Mouse (Mus musculus): Measurements from ENCODE around the gene Rtn4rl1. TPM values are rescaled to one million over a fixed set of nuclear protein-coding genes. Genes with fewer than 3 reads are reported as not detected.
A peak's percentile ranks its signal among the peaks of the same experiment; 100 is the strongest.

Rtn4rl1 gene
- polyA plus RNA-seq, 1 experiment, result 11.1 TPM

- H3K4me3 ChIP-seq (ENCODE audit: extremely low read depth, insufficient read depth, insufficient read length), result no peak overlapping the region
- H3K27ac ChIP-seq (ENCODE audit: insufficient read depth, low read length), result no peak overlapping the region
- H3K4me1 ChIP-seq (ENCODE audit: control insufficient read depth, insufficient read depth, insufficient read length), result peaks cover 1% of the 10 kb centered on the region; the same call in 1 of the 2 replicates
- TF ChIP-seq CTCF (IDR thresholded peaks at IDR 0.05; ENCODE audit: extremely low read depth, insufficient read depth, insufficient read length, insufficient replicate concordance) (no peak), POLR2A (IDR thresholded peaks at IDR 0.05; ENCODE audit: low read depth, low read length) (no peak)
- no peak for DNase-seq (ENCODE audit: low read depth in 1 of 2, low spot score in 2 of 2)
- WGBS, result 83% methylated on average over 14 of the region's 14 CpGs
- H3K36me3 ChIP-seq (ENCODE audit: control insufficient read depth, insufficient read depth, low read length), result peaks cover 18% of the 10 kb centered on the region
- H3K27me3 ChIP-seq (ENCODE audit: control insufficient read depth, insufficient read depth, low read length), result no peaks in the 10 kb centered on the region; the same call in 1 of the 2 replicates
Measured at GRCm38 (mm10) chr11:75158432-75158831, 35.2 kb upstream of the Rtn4rl1 start.

- peak in 1 of 2 experiments; percentile 36 for DNase-seq (ENCODE audit: low read depth in 1 of 2, low spot score in 2 of 2)
- peak; percentile 19; the same call in 1 of the 2 replicates for TF ChIP-seq CTCF (IDR thresholded peaks at IDR 0.05; ENCODE audit: extremely low read depth, insufficient read depth, insufficient read length, insufficient replicate concordance)
- TF ChIP-seq POLR2A (IDR thresholded peaks at IDR 0.05; ENCODE audit: low read depth, low read length), result no peak
- Histone ChIP-seq H3K4me1 (ENCODE audit: control insufficient read depth, insufficient read depth, insufficient read length) (no peaks in the 10 kb centered on the region; the same call in 1 of the 2 replicates), H3K36me3 (ENCODE audit: control insufficient read depth, insufficient read depth, low read length) (peaks cover 19% of the 10 kb centered on the region), H3K4me3 (ENCODE audit: extremely low read depth, insufficient read depth, insufficient read length) (no peak overlapping the region), H3K27ac (ENCODE audit: insufficient read depth, low read length) (no peak overlapping the region), H3K27me3 (ENCODE audit: control insufficient read depth, insufficient read depth, low read length) (no peaks in the 10 kb centered on the region; the same call in 1 of the 2 replicates)
- WGBS, result 66% methylated on average over 2 of the region's 2 CpGs
Measured at GRCm38 (mm10) chr11:75159564-75159963, 34.0 kb upstream of the Rtn4rl1 start.

- Histone ChIP-seq H3K27ac (ENCODE audit: insufficient read depth, low read length) (no peak overlapping the region), H3K4me3 (ENCODE audit: extremely low read depth, insufficient read depth, insufficient read length) (no peak overlapping the region), H3K4me1 (ENCODE audit: control insufficient read depth, insufficient read depth, insufficient read length) (peaks cover 8% of the 10 kb centered on the region), H3K27me3 (ENCODE audit: control insufficient read depth, insufficient read depth, low read length) (peaks cover 5% of the 10 kb centered on the region; the same call in 1 of the 2 replicates), H3K36me3 (ENCODE audit: control insufficient read depth, insufficient read depth, low read length) (peaks cover 19% of the 10 kb centered on the region)
- no peak for TF ChIP-seq CTCF (IDR thresholded peaks at IDR 0.05; ENCODE audit: extremely low read depth, insufficient read depth, insufficient read length, insufficient replicate concordance)
- DNase-seq (ENCODE audit: low read depth in 1 of 2, low spot score in 2 of 2), result no peak
- WGBS, result 87% methylated on average over 7 of the region's 7 CpGs
Measured at GRCm38 (mm10) chr11:75160954-75161353, 32.6 kb upstream of the Rtn4rl1 start.

- Histone ChIP-seq H3K4me3 (ENCODE audit: extremely low read depth, insufficient read depth, insufficient read length) (no peak overlapping the region), H3K27ac (ENCODE audit: insufficient read depth, low read length) (no peak overlapping the region), H3K27me3 (ENCODE audit: control insufficient read depth, insufficient read depth, low read length) (peaks cover 9% of the 10 kb centered on the region), H3K36me3 (ENCODE audit: control insufficient read depth, insufficient read depth, low read length) (peaks cover 16% of the 10 kb centered on the region), H3K4me1 (ENCODE audit: control insufficient read depth, insufficient read depth, insufficient read length) (peaks cover 10% of the 10 kb centered on the region)
- WGBS, result 91% methylated on average over 4 of the region's 4 CpGs
- no peak for TF ChIP-seq CTCF (IDR thresholded peaks at IDR 0.05; ENCODE audit: extremely low read depth, insufficient read depth, insufficient read length, insufficient replicate concordance)
- no peak for TF ChIP-seq POLR2A (IDR thresholded peaks at IDR 0.05; ENCODE audit: low read depth, low read length)
- DNase-seq (ENCODE audit: low read depth in 1 of 2, low spot score in 2 of 2), result no peak
Measured at GRCm38 (mm10) chr11:75161417-75162008, 32.1 kb upstream of the Rtn4rl1 start.

GRCm38 (mm10) chr11:75162591-75163080, 30.9 kb upstream of the Rtn4rl1 start:
- DNase-seq (ENCODE audit: low read depth in 1 of 2, low spot score in 2 of 2), result no peak
- Histone ChIP-seq H3K27me3 (ENCODE audit: control insufficient read depth, insufficient read depth, low read length) (peaks cover 18% of the 10 kb centered on the region), H3K4me1 (ENCODE audit: control insufficient read depth, insufficient read depth, insufficient read length) (peaks cover 21% of the 10 kb centered on the region), H3K27ac (ENCODE audit: insufficient read depth, low read length) (no peak overlapping the region), H3K4me3 (ENCODE audit: extremely low read depth, insufficient read depth, insufficient read length) (no peak overlapping the region), H3K36me3 (ENCODE audit: control insufficient read depth, insufficient read depth, low read length) (peaks cover 15% of the 10 kb centered on the region)
- 94% methylated on average over 12 of the region's 12 CpGs for WGBS
- TF ChIP-seq POLR2A (IDR thresholded peaks at IDR 0.05; ENCODE audit: low read depth, low read length) (no peak), CTCF (IDR thresholded peaks at IDR 0.05; ENCODE audit: extremely low read depth, insufficient read depth, insufficient read length, insufficient replicate concordance) (no peak)

- H3K4me1 ChIP-seq (ENCODE audit: control insufficient read depth, insufficient read depth, insufficient read length), result peaks cover 26% of the 10 kb centered on the region
- no peak overlapping the region for H3K27ac ChIP-seq (ENCODE audit: insufficient read depth, low read length)
- DNase-seq (ENCODE audit: low read depth in 1 of 2, low spot score in 2 of 2), result no peak
- H3K27me3 ChIP-seq (ENCODE audit: control insufficient read depth, insufficient read depth, low read length), result peaks cover 25% of the 10 kb centered on the region
- H3K4me3 ChIP-seq (ENCODE audit: extremely low read depth, insufficient read depth, insufficient read length), result no peak overlapping the region
- no peak for TF ChIP-seq POLR2A (IDR thresholded peaks at IDR 0.05; ENCODE audit: low read depth, low read length)
- no peak for TF ChIP-seq CTCF (IDR thresholded peaks at IDR 0.05; ENCODE audit: extremely low read depth, insufficient read depth, insufficient read length, insufficient replicate concordance)
- WGBS, result 90% methylated on average over 6 of the region's 6 CpGs
- H3K36me3 ChIP-seq (ENCODE audit: control insufficient read depth, insufficient read depth, low read length), result peaks cover 13% of the 10 kb centered on the region
Measured at GRCm38 (mm10) chr11:75163379-75163778, 30.2 kb upstream of the Rtn4rl1 start.

- Histone ChIP-seq H3K27me3 (ENCODE audit: control insufficient read depth, insufficient read depth, low read length) (peaks cover 32% of the 10 kb centered on the region), H3K36me3 (ENCODE audit: control insufficient read depth, insufficient read depth, low read length) (peaks cover 13% of the 10 kb centered on the region), H3K4me3 (ENCODE audit: extremely low read depth, insufficient read depth, insufficient read length) (no peak overlapping the region), H3K4me1 (ENCODE audit: control insufficient read depth, insufficient read depth, insufficient read length) (peaks cover 31% of the 10 kb centered on the region), H3K27ac (ENCODE audit: insufficient read depth, low read length) (no peak overlapping the region)
- WGBS, result 77% methylated on average over 2 of the region's 2 CpGs
- DNase-seq (ENCODE audit: low read depth in 1 of 2, low spot score in 2 of 2), result no peak
- no peak for TF ChIP-seq POLR2A (IDR thresholded peaks at IDR 0.05; ENCODE audit: low read depth, low read length)
- no peak for TF ChIP-seq CTCF (IDR thresholded peaks at IDR 0.05; ENCODE audit: extremely low read depth, insufficient read depth, insufficient read length, insufficient replicate concordance)
Measured at GRCm38 (mm10) chr11:75164051-75164450, 29.5 kb upstream of the Rtn4rl1 start.
